Mouse (Mus musculus) gastrocnemius, adult 8-10 months (tissue): ENCODE results near the gene Vmn2r93. TPM values are rescaled to one million over a fixed set of nuclear protein-coding genes. Genes with fewer than 3 reads are reported as not detected.

Source experiments
- DNase-seq, 2 experiments: peaks; one replicate each; pipeline ENCODE4 v3.0.0; 2022; ENCODE audit warnings: low spot score in 2 of 2
- total RNA-seq, 4 experiments: library from RNA; stranded (reverse); gene quantifications; 2 replicates each; pipeline ENCODE4 v1.2.4; 2022

Vmn2r93 gene
- total RNA-seq, result not detected

- DNase-seq, result no peak
These were observed at the start of gene Vmn2r93 for GRCm38 (mm10) chr17:18297799-18298198. Gene Vmn2r93, plus strand, starts transcription at chr17:18298099.

- DNase-seq, result no peak
These were observed 20.2 kb upstream of the Vmn2r93 start, which contains the start of gene Vmn2r94 for GRCm38 (mm10) chr17:18277656-18278055. Gene Vmn2r94, minus strand, starts transcription at chr17:18277756.

GRCm38 (mm10) chr17:18323031-18323430 lies 25.1 kb downstream of the Vmn2r93 start:
- no peak for DNase-seq

- DNase-seq, result no peak
These were observed 62.1 kb downstream of the Vmn2r93 start for GRCm38 (mm10) chr17:18360007-18360406.

GRCm38 (mm10) chr17:18360602-18361001 lies 62.7 kb downstream of the Vmn2r93 start:
- no peak for DNase-seq

Other genes with a start within 250 kb of the Vmn2r93 start
- gene Vmn2r124, start 248.7 kb upstream of the Vmn2r93 start, total RNA-seq, result not detected
- not detected for gene Vmn2r91, start 213.1 kb upstream of the Vmn2r93 start, total RNA-seq
- gene Vmn2r92, start 146.2 kb upstream of the Vmn2r93 start, total RNA-seq, result not detected
- gene Vmn2r94, start 20.3 kb upstream of the Vmn2r93 start, total RNA-seq, result not detected
- not detected for gene Vmn2r95, start 126.0 kb downstream of the Vmn2r93 start, total RNA-seq